In the genomic region with DNA sequence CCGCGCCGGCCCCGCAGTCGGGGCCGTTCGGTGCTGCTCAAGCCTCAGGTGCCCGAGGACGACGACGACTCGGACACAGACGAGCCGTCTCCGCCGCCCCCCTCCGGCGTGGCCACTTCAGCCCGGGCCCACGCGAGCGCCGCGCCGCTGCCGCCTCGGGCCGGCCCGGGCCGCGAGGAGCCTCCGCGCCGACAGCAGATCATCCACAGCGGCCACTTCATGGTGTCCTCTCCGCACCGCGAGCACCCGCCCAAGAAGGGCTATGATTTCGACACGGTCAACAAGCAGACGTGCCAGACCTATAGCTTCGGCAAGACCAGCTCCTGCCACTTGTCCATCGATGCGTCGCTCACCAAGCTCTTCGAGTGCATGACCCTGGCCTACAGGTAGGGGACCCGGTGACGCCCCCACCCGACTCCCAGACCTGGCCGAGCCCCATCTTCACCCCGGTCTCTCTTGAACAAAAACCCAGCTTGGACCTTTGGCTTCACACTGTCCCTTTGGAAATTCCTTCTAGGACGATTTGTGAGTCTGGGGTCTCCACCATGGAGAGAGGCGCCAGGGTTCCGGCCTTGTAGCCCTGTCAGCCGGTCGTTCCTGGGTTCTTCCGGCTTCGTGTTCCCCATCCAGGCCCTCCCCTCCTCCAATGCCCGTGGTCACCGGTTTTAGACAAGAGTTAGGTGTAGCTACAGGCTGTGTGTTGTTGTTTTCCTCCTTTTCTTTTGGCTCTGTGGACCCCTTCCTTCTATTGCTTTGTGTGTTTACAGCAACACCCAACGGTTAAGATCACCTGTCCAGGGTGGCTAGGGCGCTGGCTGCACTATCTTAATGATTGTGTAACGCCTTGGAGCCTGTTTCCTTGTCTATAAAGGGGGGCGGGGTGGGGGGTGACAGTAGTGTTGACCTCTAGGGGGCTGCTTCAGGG, we compare ENCODE assay signal across 8 mouse cellular contexts. TPM values are rescaled to one million over a fixed set of nuclear protein-coding genes. Genes with fewer than 3 reads are reported as not detected.
DNase-seq lines count a peak whose midpoint lies in the region; ATAC-seq and TF ChIP-seq lines count a peak whose summit lies in the region.

No protein-coding gene starts in this region.

- peaks cover 54% of the 10 kb centered on the region for H3K4me1 ChIP-seq in embryonic facial prominence, embryonic 10.5 days
- peaks cover 57% of the 10 kb centered on the region for H3K4me1 ChIP-seq in hindbrain, embryonic 10.5 days (replicated peaks)
- peaks cover 25% of the 10 kb centered on the region for H3K4me1 ChIP-seq in liver, postnatal 0 days (ENCODE audit: insufficient read depth)
- H3K4me1 ChIP-seq in olfactory bulb, adult 2 months (ENCODE audit: control insufficient read depth, insufficient read depth, low read length), result peaks cover 14% of the 10 kb centered on the region

- peaks cover 4% of the 10 kb centered on the region; the same call in 1 of the 2 replicates for H3K36me3 ChIP-seq in embryonic facial prominence, embryonic 10.5 days (replicated peaks)
- H3K36me3 ChIP-seq in hindbrain, embryonic 10.5 days, result 0 out of 2 replicates have a peak, but pooled peaks cover 3% of the 10 kb centered on the region
- no peaks in the 10 kb centered on the region for H3K36me3 ChIP-seq in liver, postnatal 0 days (replicated peaks; ENCODE audit: insufficient read depth, low read length)

- no peak for TF ChIP-seq EP300 in liver, postnatal 0 days (IDR thresholded peaks at IDR 0.05; ENCODE audit: low read depth)

- H3K4me3 ChIP-seq in embryonic facial prominence, embryonic 10.5 days, result peak overlapping the region; percentile 97
- peak overlapping the region; percentile 92 for H3K4me3 ChIP-seq in hindbrain, embryonic 10.5 days
- peak overlapping the region; percentile 87 for H3K4me3 ChIP-seq in liver, postnatal 0 days (ENCODE audit: low read depth, low read length)
- peak overlapping the region; percentile 90 for H3K4me3 ChIP-seq in olfactory bulb, adult 2 months (ENCODE audit: insufficient read depth, low read depth, low read length)

- no peak for TF ChIP-seq POLR2A in olfactory bulb, adult 2 months (IDR thresholded peaks at IDR 0.05; ENCODE audit: insufficient read depth, low read depth, low read length)

- peak; percentile 39 for DNase-seq in cerebellum, adult 11 months
- DNase-seq in cerebellum, postnatal 4 days (ENCODE audit: low spot score in 2 of 2), result no peak
- DNase-seq in CD4-positive helper T cell, adult 2 months (ENCODE audit: low read depth, low spot score), result peak; percentile 62
- DNase-seq in embryonic facial prominence, embryonic 10.5 days (ENCODE audit: low spot score), result peak; percentile 62
- DNase-seq in hindbrain, embryonic 10.5 days (ENCODE audit: low spot score), result peak; percentile 17
- peak; percentile 60 for DNase-seq in liver, postnatal 0 days
- no peak for DNase-seq in c-Kit-positive CD71-positive TER-119-positive erythroid progenitor cells, embryonic 14.5 days (ENCODE audit: low spot score)

- TF ChIP-seq CTCF in liver, postnatal 0 days (IDR thresholded peaks at IDR 0.05; ENCODE audit: low read depth), result 0 out of 2 replicates have a peak, but pooled peaks have one; percentile 11
- no peak for TF ChIP-seq CTCF in olfactory bulb, adult 2 months (IDR thresholded peaks at IDR 0.05; ENCODE audit: insufficient read depth, low read depth, low read length)

- peak; percentile 40 for ATAC-seq in liver, postnatal 0 days

- H3K27me3 ChIP-seq in embryonic facial prominence, embryonic 10.5 days (replicated peaks; ENCODE audit: low read depth, poor library complexity, severe bottlenecking), result no peaks in the 10 kb centered on the region
- no peaks in the 10 kb centered on the region for H3K27me3 ChIP-seq in hindbrain, embryonic 10.5 days (ENCODE audit: insufficient read depth, poor library complexity, severe bottlenecking)
- no peaks in the 10 kb centered on the region for H3K27me3 ChIP-seq in liver, postnatal 0 days (ENCODE audit: insufficient read depth, low read length)

- WGBS in embryonic facial prominence, embryonic 10.5 days, result under 1% methylated on average over 65 of the region's 65 CpGs
- under 1% methylated on average over 65 of the region's 65 CpGs for WGBS in hindbrain, embryonic 10.5 days
- 1% methylated on average over 51 of the region's 65 CpGs for WGBS in liver, postnatal 0 days (ENCODE audit: insufficient replicate concordance)
- WGBS in olfactory bulb, adult 2 months, result under 1% methylated on average over 65 of the region's 65 CpGs

- H3K9ac ChIP-seq in liver, postnatal 0 days (replicated peaks), result peak overlapping the region; percentile 95

- H3K9me3 ChIP-seq in embryonic facial prominence, embryonic 10.5 days, result no peaks in the 10 kb centered on the region
- H3K9me3 ChIP-seq in hindbrain, embryonic 10.5 days, result no peaks in the 10 kb centered on the region
- no peaks in the 10 kb centered on the region for H3K9me3 ChIP-seq in liver, postnatal 0 days (ENCODE audit: low read length)

- H3K4me2 ChIP-seq in liver, postnatal 0 days (ENCODE audit: low read depth, low read length), result peak overlapping the region; percentile 99

- peak overlapping the region; percentile 95 for H3K27ac ChIP-seq in embryonic facial prominence, embryonic 10.5 days (replicated peaks)
- peak overlapping the region; percentile 96 for H3K27ac ChIP-seq in hindbrain, embryonic 10.5 days
- H3K27ac ChIP-seq in liver, postnatal 0 days (ENCODE audit: low read depth), result peak overlapping the region; percentile 86
- H3K27ac ChIP-seq in olfactory bulb, adult 2 months (ENCODE audit: insufficient read depth, low read depth, low read length), result peak overlapping the region; percentile 60; the same call in 1 of the 2 replicates

RNA-seq across cellular contexts. Expression of a gene that starts 0.6 kb away (rescaled TPM):
- polyA plus RNA-seq in embryonic facial prominence, embryonic 10.5 days (2016; fragmentation: Nextera tagmentation; extraction: Ambion mirVana), result 18.6 and 20.8 TPM in 2 replicates
- 18.0 and 18.8 TPM in 2 replicates for polyA plus RNA-seq in hindbrain, embryonic 10.5 days (2016; fragmentation: Nextera tagmentation; extraction: Ambion mirVana)
- 3.5 and 4.5 TPM in 2 replicates for polyA plus RNA-seq in liver, postnatal 0 days (2015; fragmentation: Nextera tagmentation; extraction: Ambion mirVana)
- not detected in 2 replicates for polyA plus RNA-seq in olfactory bulb, adult 2 months (2012; ENCODE audit: insufficient read depth, insufficient read length, low replicate concordance, missing spikeins)

RNA-seq across cellular contexts. Expression of a gene that starts 51.6 kb away (rescaled TPM):
- polyA plus RNA-seq in embryonic facial prominence, embryonic 10.5 days (2016; fragmentation: Nextera tagmentation; extraction: Ambion mirVana), result 41.7 and 42.8 TPM in 2 replicates
- polyA plus RNA-seq in hindbrain, embryonic 10.5 days (2016; fragmentation: Nextera tagmentation; extraction: Ambion mirVana), result 42.9 and 48.0 TPM in 2 replicates
- polyA plus RNA-seq in liver, postnatal 0 days (2015; fragmentation: Nextera tagmentation; extraction: Ambion mirVana), result 5.1 and 5.3 TPM in 2 replicates
- not detected in 2 replicates for polyA plus RNA-seq in olfactory bulb, adult 2 months (2012; ENCODE audit: insufficient read depth, insufficient read length, low replicate concordance, missing spikeins)

Comparison
In these comparisons a context has a peak if more than half of its experiments do, and no peak if none do; other contexts are left out.
1. DNase-seq: peak in cerebellum, adult 11 months (single experiment), CD4-positive helper T cell, adult 2 months (single experiment), embryonic facial prominence, embryonic 10.5 days (single experiment), hindbrain, embryonic 10.5 days (single experiment) and liver, postnatal 0 days (single experiment); none in cerebellum, postnatal 4 days (0 of 2) and c-Kit-positive CD71-positive TER-119-positive erythroid progenitor cells, embryonic 14.5 days (single experiment).
2. Peak in every context shown above with its lines, with median percentiles within 50 percentile points of each other: H3K27ac ChIP-seq and H3K4me3 ChIP-seq.